ENCODE assay signal across 8 mouse cellular contexts in the genomic region with DNA sequence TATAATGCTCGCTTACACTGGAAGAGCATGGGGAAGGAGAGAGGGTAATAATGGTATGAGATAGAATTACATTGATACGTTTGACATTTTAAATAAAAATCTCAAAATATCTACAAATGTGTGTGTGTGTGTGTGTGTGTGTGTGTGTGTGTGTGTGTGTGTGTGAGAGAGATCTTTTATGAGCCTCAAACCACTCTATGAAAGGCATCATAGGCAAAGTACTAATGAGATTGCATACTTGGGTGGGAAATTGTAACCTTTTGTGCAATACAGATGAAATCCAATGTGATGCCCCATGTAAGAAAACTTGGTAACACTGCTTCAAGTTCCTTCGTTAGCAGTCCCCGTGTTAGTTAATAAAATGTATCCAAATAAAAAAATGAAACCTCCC. TPM values are rescaled to one million over a fixed set of nuclear protein-coding genes. Genes with fewer than 3 reads are reported as not detected.
DNase-seq lines count a peak whose midpoint lies in the region; ATAC-seq and TF ChIP-seq lines count a peak whose summit lies in the region.

No protein-coding gene starts in this region.

- H3K9ac ChIP-seq in kidney, embryonic 14.5 days (ENCODE audit: low read depth, low read length) = peak overlapping the region; percentile 67
- peak overlapping the region; percentile 82 for H3K9ac ChIP-seq in MEL (ENCODE audit: control insufficient read depth, low read depth, low read length, poor library complexity, severe bottlenecking)
- H3K9ac ChIP-seq in hindbrain, embryonic 11.5 days (ENCODE audit: low read depth, low read length) = peak overlapping the region; percentile 49
- H3K9ac ChIP-seq in midbrain, embryonic 12.5 days (replicated peaks) = peak overlapping the region; percentile 87

- no peaks in the 10 kb centered on the region for H3K36me3 ChIP-seq in kidney, embryonic 14.5 days (ENCODE audit: control insufficient read depth, insufficient read depth, low read length)
- peaks cover 0 to 9% of the 10 kb centered on the region in 2 experiments; a peak in 2 of 4 replicates for H3K36me3 ChIP-seq in MEL (ENCODE audit: control insufficient read depth in 1 of 2, insufficient read depth in 2 of 2, low read length in 2 of 2)
- H3K36me3 ChIP-seq in hindbrain, embryonic 11.5 days (ENCODE audit: control insufficient read depth, insufficient read depth, low read length) = no peaks in the 10 kb centered on the region
- H3K36me3 ChIP-seq in midbrain, embryonic 12.5 days = no peaks in the 10 kb centered on the region

- no peak for TF ChIP-seq CTCF in MEL (IDR thresholded peaks at IDR 0.05 in 2 of 3, conservative IDR thresholded peaks at IDR 0.05 in 1 of 3; ENCODE audit: control insufficient read depth in 1 of 3, insufficient read depth in 1 of 3, low read depth in 2 of 3, low read length in 3 of 3, poor library complexity in 1 of 3, severe bottlenecking in 1 of 3)

- ATAC-seq in kidney, embryonic 14.5 days (ENCODE audit: low FRiP score, low TSS enrichment) = no peak; the same call in 1 of the 2 replicates
- ATAC-seq in hindbrain, embryonic 11.5 days (ENCODE audit: low FRiP score) = no peak; the same call in 1 of the 2 replicates
- ATAC-seq in midbrain, embryonic 12.5 days (ENCODE audit: low FRiP score, low read depth) = no peak; the same call in 1 of the 2 replicates

- H3K4me3 ChIP-seq in kidney, embryonic 14.5 days (ENCODE audit: low read length) = peak overlapping the region; percentile 85
- peak overlapping the region; percentile 82 to 83 for H3K4me3 ChIP-seq in MEL (ENCODE audit: control insufficient read depth in 1 of 2, insufficient read depth in 1 of 2, low read depth in 2 of 2, low read length in 2 of 2)
- peak overlapping the region; percentile 53 for H3K4me3 ChIP-seq in hindbrain, embryonic 11.5 days (ENCODE audit: low read depth, low read length)
- H3K4me3 ChIP-seq in midbrain, embryonic 12.5 days = peak overlapping the region; percentile 78

- no peak for TF ChIP-seq EP300 in MEL (IDR thresholded peaks at IDR 0.05; ENCODE audit: low read depth in 1 of 2, low read length in 2 of 2)

- H3K79me2 ChIP-seq in MEL (ENCODE audit: control insufficient read depth, insufficient read depth, low read length, poor library complexity) = peaks cover 23% of the 10 kb centered on the region

- no peak; a peak in 1 of 4 replicates for TF ChIP-seq POLR2A in MEL (IDR thresholded peaks at IDR 0.05; ENCODE audit: control insufficient read depth in 1 of 2, insufficient read depth in 1 of 2, low read depth in 1 of 2, low read length in 2 of 2, poor library complexity in 1 of 2)

- H3K27me3 ChIP-seq in kidney, embryonic 14.5 days (ENCODE audit: control insufficient read depth, insufficient read depth, low read length) = no peaks in the 10 kb centered on the region
- no peaks in the 10 kb centered on the region for H3K27me3 ChIP-seq in MEL (ENCODE audit: control insufficient read depth in 1 of 2, insufficient read depth in 2 of 2, low read length in 2 of 2)
- H3K27me3 ChIP-seq in hindbrain, embryonic 11.5 days (ENCODE audit: control insufficient read depth, insufficient read depth, low read length) = no peaks in the 10 kb centered on the region
- no peaks in the 10 kb centered on the region for H3K27me3 ChIP-seq in midbrain, embryonic 12.5 days

- intact Hi-C loops in gastrocnemius, postnatal 36 days (cut with DNase I) = no loop called here

- 37% methylated on average over 4 of the region's 4 CpGs for WGBS in kidney, embryonic 14.5 days
- WGBS in hindbrain, embryonic 11.5 days = 33% methylated on average over 4 of the region's 4 CpGs
- 44% methylated on average over 4 of the region's 4 CpGs for WGBS in midbrain, embryonic 12.5 days

- H3K27ac ChIP-seq in kidney, embryonic 14.5 days (ENCODE audit: low read depth, low read length) = no peak overlapping the region
- no peak overlapping the region for H3K27ac ChIP-seq in MEL (ENCODE audit: control insufficient read depth, low read depth, low read length)
- H3K27ac ChIP-seq in hindbrain, embryonic 11.5 days (ENCODE audit: low read depth, low read length) = no peak overlapping the region
- peak overlapping the region; percentile 71; the same call in 1 of the 2 replicates for H3K27ac ChIP-seq in midbrain, embryonic 12.5 days (replicated peaks)

- peak overlapping the region; percentile 44 for H3K4me2 ChIP-seq in kidney, embryonic 14.5 days (replicated peaks; ENCODE audit: low read depth, low read length)
- H3K4me2 ChIP-seq in hindbrain, embryonic 11.5 days (replicated peaks; ENCODE audit: low read depth, low read length) = peak overlapping the region; percentile 54
- H3K4me2 ChIP-seq in midbrain, embryonic 12.5 days (replicated peaks) = peak overlapping the region; percentile 88

- H3K9me3 ChIP-seq in kidney, embryonic 14.5 days (ENCODE audit: control insufficient read depth, low read length) = no peaks in the 10 kb centered on the region
- no peaks in the 10 kb centered on the region for H3K9me3 ChIP-seq in MEL (replicated peaks; ENCODE audit: insufficient read depth, low read length)
- no peaks in the 10 kb centered on the region for H3K9me3 ChIP-seq in hindbrain, embryonic 11.5 days (ENCODE audit: control insufficient read depth, low read length)
- H3K9me3 ChIP-seq in midbrain, embryonic 12.5 days = no peaks in the 10 kb centered on the region

- no peak for TF ChIP-seq RAD21 in MEL (IDR thresholded peaks at IDR 0.05; ENCODE audit: low read depth, low read length)

- DNase-seq in kidney, adult 11 months = no peak
- DNase-seq in MEL (ENCODE audit: low read depth, low spot score) = no peak
- DNase-seq in hindbrain, embryonic 11.5 days (ENCODE audit: low spot score) = no peak
- no peak for DNase-seq in urinary bladder, postnatal 36 days (ENCODE audit: low spot score in 2 of 2)
- DNase-seq in right cerebral cortex, adult 2 months (ENCODE audit: low spot score in 2 of 2) = no peak
- no peak for DNase-seq in gastrocnemius, postnatal 36 days

- peaks cover 7% of the 10 kb centered on the region; the same call in 1 of the 2 replicates for H3K4me1 ChIP-seq in kidney, embryonic 14.5 days (ENCODE audit: control insufficient read depth, insufficient read depth, low read length)
- peaks cover 3 to 7% of the 10 kb centered on the region in 2 experiments; a peak in 3 of 4 replicates for H3K4me1 ChIP-seq in MEL (ENCODE audit: control insufficient read depth in 1 of 2, insufficient read depth in 2 of 2, low read length in 2 of 2)
- H3K4me1 ChIP-seq in hindbrain, embryonic 11.5 days (replicated peaks; ENCODE audit: control insufficient read depth, insufficient read depth, low read length) = no peaks in the 10 kb centered on the region
- peaks cover 17% of the 10 kb centered on the region for H3K4me1 ChIP-seq in midbrain, embryonic 12.5 days

TF ChIP-seq in MEL, 35 proteins besides CTCF, POLR2A, EP300 and RAD21:
- no peak for TF ChIP-seq ZC3H11A (IDR thresholded peaks at IDR 0.05; ENCODE audit: low read depth, low read length)
- no peak for TF ChIP-seq MAFK (IDR thresholded peaks at IDR 0.05; ENCODE audit: borderline replicate concordance, low read depth, low read length)
- TF ChIP-seq SIN3A (IDR thresholded peaks at IDR 0.05; ENCODE audit: low read length) = no peak
- TF ChIP-seq MYC (IDR thresholded peaks at IDR 0.05; ENCODE audit: low read depth, low read length) = 0 out of 2 replicates have a peak, but pooled peaks have one; percentile 30

RNA-seq across cellular contexts. Expression of a gene that starts 0.3 kb away (rescaled TPM):
- polyA plus RNA-seq in kidney, embryonic 14.5 days (2014; fragmentation: Nextera tagmentation; extraction: Ambion mirVana) = 40.8 and 41.3 TPM in 2 replicates
- 12.3 and 14.7 TPM in 2 replicates for total RNA-seq in MEL (2012; rRNA removed)
- 10 to 100 TPM in 1 of 2 experiments, not detected in 1; 19.3 TPM for polyA plus RNA-seq in MEL (2012; ENCODE audit: insufficient read depth in 1 of 2, insufficient read length in 2 of 2, low read depth in 1 of 2, low replicate concordance in 2 of 2, missing spikeins in 1 of 2)
- polyA plus RNA-seq in hindbrain, embryonic 11.5 days (2014; fragmentation: Nextera tagmentation; extraction: Ambion mirVana) = 34.2 and 40.1 TPM in 2 replicates
- polyA plus RNA-seq in midbrain, embryonic 12.5 days (2016; fragmentation: Nextera tagmentation; extraction: Ambion mirVana) = 35.1 and 36.1 TPM in 2 replicates
- 10 to 100 TPM; 35.3 to 36.4 TPM for total RNA-seq in gastrocnemius, postnatal 36 days (2021)

RNA-seq across cellular contexts. Expression of a gene that starts 0.3 kb away (rescaled TPM):
- polyA plus RNA-seq in kidney, embryonic 14.5 days (2014; fragmentation: Nextera tagmentation; extraction: Ambion mirVana) = 24.4 and 31.8 TPM in 2 replicates
- 40.0 and 46.2 TPM in 2 replicates for total RNA-seq in MEL (2012; rRNA removed)
- polyA plus RNA-seq in MEL (2012; ENCODE audit: insufficient read depth in 1 of 2, insufficient read length in 2 of 2, low read depth in 1 of 2, low replicate concordance in 2 of 2, missing spikeins in 1 of 2) = 10 to 100 TPM in 1 of 2 experiments, not detected in 1; 41.5 TPM
- polyA plus RNA-seq in hindbrain, embryonic 11.5 days (2014; fragmentation: Nextera tagmentation; extraction: Ambion mirVana) = 27.0 and 31.3 TPM in 2 replicates
- 26.2 and 34.3 TPM in 2 replicates for polyA plus RNA-seq in midbrain, embryonic 12.5 days (2016; fragmentation: Nextera tagmentation; extraction: Ambion mirVana)
- total RNA-seq in gastrocnemius, postnatal 36 days (2021) = 10 to 100 TPM; 35.4 to 38.8 TPM

RNA-seq across cellular contexts. Expression of a gene that starts 35.2 kb away (rescaled TPM):
- 0.36 and 0.58 TPM in 2 replicates for polyA plus RNA-seq in kidney, embryonic 14.5 days (2014; fragmentation: Nextera tagmentation; extraction: Ambion mirVana)
- total RNA-seq in MEL (2012; rRNA removed) = 0.08 and 0.10 TPM in 2 replicates
- under 1 TPM in 1 of 2 experiments, not detected in 1; 0.06 TPM for polyA plus RNA-seq in MEL (2012; ENCODE audit: insufficient read depth in 1 of 2, insufficient read length in 2 of 2, low read depth in 1 of 2, low replicate concordance in 2 of 2, missing spikeins in 1 of 2)
- 0.24 and 0.82 TPM in 2 replicates for polyA plus RNA-seq in hindbrain, embryonic 11.5 days (2014; fragmentation: Nextera tagmentation; extraction: Ambion mirVana)
- polyA plus RNA-seq in midbrain, embryonic 12.5 days (2016; fragmentation: Nextera tagmentation; extraction: Ambion mirVana) = 0.52 and 0.56 TPM in 2 replicates
- total RNA-seq in gastrocnemius, postnatal 36 days (2021) = not detected

RNA-seq across cellular contexts. Expression of a gene that starts 48.1 kb away (rescaled TPM):
- 125 and 173 TPM in 2 replicates for polyA plus RNA-seq in kidney, embryonic 14.5 days (2014; fragmentation: Nextera tagmentation; extraction: Ambion mirVana)
- total RNA-seq in MEL (2012; rRNA removed) = 94.6 and 99.1 TPM in 2 replicates
- polyA plus RNA-seq in MEL (2012; ENCODE audit: insufficient read depth in 1 of 2, insufficient read length in 2 of 2, low read depth in 1 of 2, low replicate concordance in 2 of 2, missing spikeins in 1 of 2) = 10 to 100 TPM in 1 of 2 experiments, not detected in 1; 49.6 TPM
- polyA plus RNA-seq in hindbrain, embryonic 11.5 days (2014; fragmentation: Nextera tagmentation; extraction: Ambion mirVana) = 132 and 136 TPM in 2 replicates
- 133 and 143 TPM in 2 replicates for polyA plus RNA-seq in midbrain, embryonic 12.5 days (2016; fragmentation: Nextera tagmentation; extraction: Ambion mirVana)
- total RNA-seq in gastrocnemius, postnatal 36 days (2021) = 10 to 100 TPM; 76.4 to 83.3 TPM
